ENCODE assay signal across 9 mouse cellular contexts in the genomic region with DNA sequence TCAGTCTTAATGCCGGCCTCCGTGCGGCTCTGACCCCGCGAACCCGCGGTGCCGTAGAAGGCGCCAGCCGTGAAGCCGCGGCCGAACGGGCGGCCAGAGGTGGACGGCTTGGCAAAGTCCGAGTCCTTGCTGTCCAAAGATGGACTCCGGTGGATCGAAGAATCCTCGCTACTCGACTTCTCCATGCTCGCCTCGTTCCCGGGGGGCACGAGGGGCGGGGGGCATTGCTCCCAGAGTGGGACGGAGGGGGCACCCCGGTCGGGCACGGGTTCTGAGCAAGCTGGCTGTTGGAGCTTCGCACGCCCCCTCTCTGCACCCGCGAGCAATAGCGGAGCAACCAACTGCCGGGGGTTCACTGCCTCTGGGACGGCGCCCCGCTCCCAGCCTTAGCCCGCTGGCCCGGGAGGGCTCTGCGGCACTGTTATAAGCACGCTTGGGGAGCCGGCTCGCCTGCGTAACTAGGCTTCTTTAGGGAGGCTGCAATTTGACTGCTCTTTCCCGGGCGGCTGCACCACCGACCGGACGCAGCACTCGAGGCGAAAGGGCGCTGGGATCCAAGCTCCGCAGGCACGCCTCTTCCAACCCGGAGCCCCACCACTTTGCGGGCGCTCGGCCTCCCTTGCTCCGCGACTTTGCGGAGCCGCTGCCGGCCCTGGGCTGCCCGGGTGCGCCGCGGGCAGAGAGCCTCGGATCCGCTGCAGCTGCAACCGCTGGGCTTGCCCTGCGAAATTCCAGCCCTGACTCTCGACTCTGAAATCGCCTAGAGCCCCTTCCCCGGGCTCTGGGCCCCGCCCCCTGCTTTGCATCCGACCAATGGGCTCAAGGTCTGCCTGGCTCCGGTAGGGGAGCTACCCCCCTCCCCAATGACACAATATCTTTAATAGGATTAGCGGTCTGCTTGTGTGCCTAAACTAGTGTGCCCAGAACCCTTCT.
DNase-seq lines count a peak whose midpoint lies in the region; ATAC-seq lines count a peak whose summit lies in the region.
"Had no signal": no experiment of that assay in that cellular context is flagged by ENCODE, and none has a peak within 500 bp of the region (broad histone marks: within the 10 kb centered on the region; RNA-seq: fewer than 3 reads in every experiment).

No protein-coding gene starts in this region.

- peak overlapping the region; percentile 60 for H3K4me3 ChIP-seq in forebrain, embryonic 15.5 days
- peak overlapping the region; percentile 50 for H3K4me3 ChIP-seq in midbrain, embryonic 11.5 days (ENCODE audit: low read depth, low read length)
- peak overlapping the region; percentile 55 for H3K4me3 ChIP-seq in stomach, embryonic 15.5 days (replicated peaks)

- intact Hi-C loops in heart, postnatal 25 days (cut with DNase I): loop anchor here (5.0 kb wide), 1 partner anchor 42 kb away; no protein-coding TSS in a partner anchor
- intact Hi-C loops in left cerebral cortex, postnatal 10 days (cut with DNase I): loop anchor here (5.0 to 10.0 kb wide), 2 partner anchors 58 to 110 kb away; a partner anchor contains a TSS

- ATAC-seq in forebrain, embryonic 15.5 days (replicated peaks): peak; percentile 68
- ATAC-seq in midbrain, embryonic 11.5 days (ENCODE audit: low FRiP score): peak; percentile 89
- peak; percentile 59; the same call in 1 of the 2 replicates for ATAC-seq in stomach, embryonic 15.5 days (ENCODE audit: insufficient read depth, low FRiP score, low read depth)
- no peak for ATAC-seq in inflammation-experienced regulatory T-cells, adult 6 months

- no peaks in the 10 kb centered on the region for H3K36me3 ChIP-seq in forebrain, embryonic 15.5 days
- no peaks in the 10 kb centered on the region for H3K36me3 ChIP-seq in midbrain, embryonic 11.5 days (ENCODE audit: control insufficient read depth, insufficient read depth, low read length)
- no peaks in the 10 kb centered on the region for H3K36me3 ChIP-seq in stomach, embryonic 15.5 days

- peak; percentile 84 for DNase-seq in WW6 (ENCODE audit: low read depth, low spot score)
- DNase-seq in cerebellum, adult 11-12 months: peak; percentile 90
- peak; percentile 41 for DNase-seq in heart, postnatal 25 days (ENCODE audit: low spot score)
- peak; percentile 48 to 80 for DNase-seq in left cerebral cortex, postnatal 10 days (ENCODE audit: extremely low spot score in 1 of 2, low spot score in 2 of 2)
- DNase-seq in midbrain, embryonic 11.5 days (ENCODE audit: low spot score, missing footprints): peak; percentile 98

- H3K27me3 ChIP-seq in forebrain, embryonic 15.5 days: peaks cover 26% of the 10 kb centered on the region
- H3K27me3 ChIP-seq in midbrain, embryonic 11.5 days (ENCODE audit: control insufficient read depth, insufficient read depth, low read length): peaks cover 14% of the 10 kb centered on the region
- H3K27me3 ChIP-seq in stomach, embryonic 15.5 days (replicated peaks): no peaks in the 10 kb centered on the region

- H3K4me2 ChIP-seq in forebrain, embryonic 15.5 days (replicated peaks): peak overlapping the region; percentile 97
- peak overlapping the region; percentile 99 for H3K4me2 ChIP-seq in midbrain, embryonic 11.5 days
- H3K4me2 ChIP-seq in stomach, embryonic 15.5 days: peak overlapping the region; percentile 92

- H3K9ac ChIP-seq in forebrain, embryonic 15.5 days (replicated peaks): peak overlapping the region; percentile 56
- peak overlapping the region; percentile 72 for H3K9ac ChIP-seq in midbrain, embryonic 11.5 days (ENCODE audit: low read length)
- peak overlapping the region; percentile 33 for H3K9ac ChIP-seq in stomach, embryonic 15.5 days

- H3K9me3 ChIP-seq in forebrain, embryonic 15.5 days: no peaks in the 10 kb centered on the region
- no peaks in the 10 kb centered on the region for H3K9me3 ChIP-seq in midbrain, embryonic 11.5 days (ENCODE audit: control insufficient read depth, low read length)
- H3K9me3 ChIP-seq in stomach, embryonic 15.5 days: no peaks in the 10 kb centered on the region

- H3K27ac ChIP-seq in forebrain, embryonic 15.5 days (replicated peaks): peak overlapping the region; percentile 64
- peak overlapping the region; percentile 65 for H3K27ac ChIP-seq in midbrain, embryonic 11.5 days (ENCODE audit: low read depth, low read length)
- H3K27ac ChIP-seq in stomach, embryonic 15.5 days: peak overlapping the region; percentile 76
- H3K27ac ChIP-seq: macrophage had no signal

- peaks cover 44% of the 10 kb centered on the region for H3K4me1 ChIP-seq in forebrain, embryonic 15.5 days
- peaks cover 32% of the 10 kb centered on the region for H3K4me1 ChIP-seq in midbrain, embryonic 11.5 days (ENCODE audit: control insufficient read depth, insufficient read depth, low read length)
- H3K4me1 ChIP-seq in stomach, embryonic 15.5 days: peaks cover 31% of the 10 kb centered on the region

- under 1% methylated on average over 80 of the region's 80 CpGs for WGBS in forebrain, embryonic 15.5 days
- WGBS in midbrain, embryonic 11.5 days: under 1% methylated on average over 80 of the region's 80 CpGs
- 2% methylated on average over 80 of the region's 80 CpGs for WGBS in stomach, embryonic 15.5 days

Comparison
In these comparisons a context has a peak if more than half of its experiments do, and no peak if none do; other contexts are left out.
1. DNase-seq: peak in every context shown above with its lines; median percentile 98 in midbrain, embryonic 11.5 days; 90 in cerebellum, adult 11-12 months; 84 in WW6; 64 in left cerebral cortex, postnatal 10 days; 41 in heart, postnatal 25 days.